Mouse (Mus musculus): ENCODE data around the gene Ccdc107. TPM values are rescaled to one million over a fixed set of nuclear protein-coding genes. Genes with fewer than 3 reads are reported as not detected.

Ccdc107 gene
- polyA plus RNA-seq, 1 experiment from 2014 or later, result 85.8 TPM

- H3K36me3 ChIP-seq (ENCODE audit: control insufficient read depth, insufficient read depth, low read length), result peaks cover 37% of the 10 kb centered on the region
- peaks cover 11 to 29% of the 10 kb centered on the region in 2 experiments for H3K4me1 ChIP-seq (ENCODE audit: control insufficient read depth in 2 of 2, insufficient read depth in 2 of 2, low read length in 2 of 2)
- no peak overlapping the region for H3K9ac ChIP-seq (ENCODE audit: low read length)
- no peak for ATAC-seq (ENCODE audit: insufficient number of reproducible peaks, insufficient read depth, low FRiP score, low read depth)
- WGBS, result 78% methylated on average over 4 of the region's 4 CpGs
- no peak overlapping the region for H3K4me2 ChIP-seq (ENCODE audit: low read length)
- H3K27ac ChIP-seq (replicated peaks in 1 of 2; ENCODE audit: control insufficient read depth in 1 of 2, insufficient read depth in 1 of 2, low read depth in 2 of 2, low read length in 2 of 2), result no peak overlapping the region
- H3K9me3 ChIP-seq (ENCODE audit: control insufficient read depth, low read length), result no peaks in the 10 kb centered on the region
- H3K4me3 ChIP-seq (ENCODE audit: control insufficient read depth in 1 of 2, insufficient read depth in 1 of 2, low read depth in 1 of 2, low read length in 2 of 2), result no peak overlapping the region
- H3K27me3 ChIP-seq (ENCODE audit: control insufficient read depth, insufficient read depth, low read length), result no peaks in the 10 kb centered on the region
Observed at GRCm38 (mm10) chr4:43513300-43513699, 20.6 kb downstream of the Ccdc107 start.

DNA sequence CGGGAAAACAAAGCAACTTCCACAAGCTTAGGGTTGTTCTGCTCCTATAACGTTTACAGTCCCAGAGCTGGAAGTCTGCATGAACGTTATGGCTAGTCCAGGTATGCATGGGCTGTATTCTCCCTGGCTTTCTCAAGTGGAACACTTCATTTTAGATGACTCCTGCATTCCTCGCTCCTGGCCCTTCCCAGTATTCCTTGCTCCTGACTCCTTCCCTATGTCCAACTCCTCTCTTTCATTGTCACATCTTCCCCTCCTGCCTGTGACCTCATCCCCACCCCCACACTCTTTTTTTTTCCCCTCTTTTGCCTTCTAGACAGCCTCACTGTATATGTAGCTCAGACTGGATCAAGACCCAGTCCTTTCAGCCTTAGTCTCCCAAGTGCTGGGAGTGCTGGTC is 21.1 kb downstream of the Ccdc107 start:
- Histone ChIP-seq H3K36me3 (ENCODE audit: control insufficient read depth, insufficient read depth, low read length) (peaks cover 42% of the 10 kb centered on the region), H3K4me2 (ENCODE audit: low read length) (no peak overlapping the region), H3K27ac (replicated peaks in 1 of 2; ENCODE audit: control insufficient read depth in 1 of 2, insufficient read depth in 1 of 2, low read depth in 2 of 2, low read length in 2 of 2) (no peak overlapping the region), H3K9ac (ENCODE audit: low read length) (no peak overlapping the region), H3K4me3 (ENCODE audit: control insufficient read depth in 1 of 2, insufficient read depth in 1 of 2, low read depth in 1 of 2, low read length in 2 of 2) (no peak overlapping the region), H3K27me3 (ENCODE audit: control insufficient read depth, insufficient read depth, low read length) (no peaks in the 10 kb centered on the region), H3K9me3 (ENCODE audit: control insufficient read depth, low read length) (no peaks in the 10 kb centered on the region), H3K4me1 (ENCODE audit: control insufficient read depth in 2 of 2, insufficient read depth in 2 of 2, low read length in 2 of 2) (peaks cover 9 to 28% of the 10 kb centered on the region in 2 experiments)
- ATAC-seq (ENCODE audit: insufficient number of reproducible peaks, insufficient read depth, low FRiP score, low read depth), result no peak
- WGBS, result 39% methylated on average over 4 of the region's 4 CpGs

DNA sequence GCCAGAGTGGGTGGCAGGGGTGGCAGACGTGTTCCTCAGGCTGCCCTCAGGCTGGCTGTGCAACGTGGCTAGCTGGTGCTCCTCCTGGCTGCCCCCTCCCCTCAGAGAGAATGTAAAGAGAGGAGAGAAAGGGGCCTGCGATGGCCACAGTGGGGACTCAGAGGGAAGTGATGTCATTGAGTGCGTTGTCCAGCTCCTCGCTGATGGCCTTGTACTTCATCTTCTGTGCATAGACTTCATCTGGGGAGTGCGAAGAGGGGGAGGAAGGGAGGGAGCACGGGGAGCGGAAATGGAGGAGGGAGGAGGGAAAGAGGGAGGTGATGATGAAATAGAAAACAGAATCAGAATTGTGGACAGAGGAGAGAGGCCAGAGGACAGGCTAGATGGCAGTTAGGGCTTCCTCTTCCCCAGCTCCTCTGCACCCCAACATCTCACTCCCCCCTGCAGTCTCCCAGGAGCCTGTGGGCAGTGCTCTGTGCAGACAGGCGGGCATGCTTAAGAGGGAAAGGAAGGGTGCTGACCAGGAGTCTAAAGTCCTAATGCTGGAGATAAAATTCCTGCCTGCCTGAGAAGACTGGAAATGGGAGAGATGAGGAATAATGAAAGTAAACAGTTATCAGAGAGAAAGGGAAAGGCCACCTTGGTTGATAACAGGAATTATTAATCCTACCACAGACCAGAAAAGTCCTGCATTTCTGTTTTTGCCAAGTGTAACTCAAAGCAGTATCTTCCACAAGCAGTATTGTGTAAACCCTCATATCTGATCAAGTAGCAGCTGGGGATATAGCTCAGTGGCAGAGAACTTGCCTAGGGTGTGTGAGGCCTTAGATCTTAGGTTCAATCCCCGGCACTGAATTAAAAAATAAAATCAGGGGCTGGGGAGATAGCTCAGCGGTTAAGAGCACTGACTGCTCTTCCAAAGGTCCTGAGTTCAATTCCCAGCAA is 23.3 kb downstream of the Ccdc107 start:
- no peaks in the 10 kb centered on the region for H3K27me3 ChIP-seq (ENCODE audit: control insufficient read depth, insufficient read depth, low read length)
- 62% methylated on average over 11 of the region's 11 CpGs for WGBS
- peak overlapping the region; percentile 2; the same call in 1 of the 2 replicates for H3K9ac ChIP-seq (ENCODE audit: low read length)
- H3K4me2 ChIP-seq (ENCODE audit: low read length), result no peak overlapping the region
- no peak for ATAC-seq (ENCODE audit: insufficient number of reproducible peaks, insufficient read depth, low FRiP score, low read depth)
- H3K36me3 ChIP-seq (ENCODE audit: control insufficient read depth, insufficient read depth, low read length), result peaks cover 52% of the 10 kb centered on the region
- H3K4me1 ChIP-seq (ENCODE audit: control insufficient read depth in 2 of 2, insufficient read depth in 2 of 2, low read length in 2 of 2), result peaks cover 14 to 46% of the 10 kb centered on the region in 2 experiments
- no peak overlapping the region for H3K4me3 ChIP-seq (ENCODE audit: control insufficient read depth in 1 of 2, insufficient read depth in 1 of 2, low read depth in 1 of 2, low read length in 2 of 2)
- H3K27ac ChIP-seq (replicated peaks in 1 of 2; ENCODE audit: control insufficient read depth in 1 of 2, insufficient read depth in 1 of 2, low read depth in 2 of 2, low read length in 2 of 2), result no peak overlapping the region
- H3K9me3 ChIP-seq (ENCODE audit: control insufficient read depth, low read length), result no peaks in the 10 kb centered on the region

DNA sequence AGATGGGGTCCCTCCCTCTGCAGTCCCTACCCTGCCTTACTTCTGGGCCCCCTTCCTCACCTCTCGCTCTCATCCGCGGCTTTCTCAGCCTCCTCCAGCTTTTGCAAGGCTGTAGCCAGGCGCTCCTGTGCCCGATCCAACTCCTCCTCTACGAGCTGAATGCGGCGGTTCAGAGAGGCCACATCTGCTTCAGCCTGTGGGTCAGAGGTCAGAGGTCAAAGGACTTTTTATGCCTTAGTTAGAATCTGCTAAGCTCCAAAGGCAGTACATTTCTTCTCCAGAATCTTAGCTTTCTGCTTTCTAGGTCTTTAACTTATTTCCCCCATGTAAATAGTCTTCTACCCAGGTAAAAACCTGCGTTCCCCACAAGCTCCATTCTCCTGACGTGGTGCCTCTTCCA is 26.9 kb downstream of the Ccdc107 start:
- H3K9ac ChIP-seq (ENCODE audit: low read length), result no peak overlapping the region; the same call in 1 of the 2 replicates
- H3K27ac ChIP-seq (replicated peaks in 1 of 2; ENCODE audit: control insufficient read depth in 1 of 2, insufficient read depth in 1 of 2, low read depth in 2 of 2, low read length in 2 of 2), result no peak overlapping the region
- H3K4me1 ChIP-seq (ENCODE audit: control insufficient read depth in 2 of 2, insufficient read depth in 2 of 2, low read length in 2 of 2), result peaks cover 26 to 58% of the 10 kb centered on the region in 2 experiments
- H3K27me3 ChIP-seq (ENCODE audit: control insufficient read depth, insufficient read depth, low read length), result no peaks in the 10 kb centered on the region
- peak overlapping the region; percentile 9 to 20; a peak in 2 of 4 replicates for H3K4me3 ChIP-seq (ENCODE audit: control insufficient read depth in 1 of 2, insufficient read depth in 1 of 2, low read depth in 1 of 2, low read length in 2 of 2)
- WGBS, result 39% methylated on average over 10 of the region's 10 CpGs
- peak overlapping the region; percentile 94 for H3K4me2 ChIP-seq (ENCODE audit: low read length)
- no peak for ATAC-seq (ENCODE audit: insufficient number of reproducible peaks, insufficient read depth, low FRiP score, low read depth)
- H3K9me3 ChIP-seq (ENCODE audit: control insufficient read depth, low read length), result no peaks in the 10 kb centered on the region
- peaks cover 49% of the 10 kb centered on the region for H3K36me3 ChIP-seq (ENCODE audit: control insufficient read depth, insufficient read depth, low read length)

GRCm38 (mm10) chr4:43519956-43520355 is 27.3 kb downstream of the Ccdc107 start:
- Histone ChIP-seq H3K4me2 (ENCODE audit: low read length) (peak overlapping the region; percentile 94), H3K4me3 (ENCODE audit: control insufficient read depth in 1 of 2, insufficient read depth in 1 of 2, low read depth in 1 of 2, low read length in 2 of 2) (peak overlapping the region; percentile 9 to 20; a peak in 2 of 4 replicates), H3K9me3 (ENCODE audit: control insufficient read depth, low read length) (no peaks in the 10 kb centered on the region), H3K27me3 (ENCODE audit: control insufficient read depth, insufficient read depth, low read length) (no peaks in the 10 kb centered on the region), H3K27ac (replicated peaks in 1 of 2; ENCODE audit: control insufficient read depth in 1 of 2, insufficient read depth in 1 of 2, low read depth in 2 of 2, low read length in 2 of 2) (peak overlapping the region; percentile 6 to 55; a peak in 2 of 4 replicates), H3K4me1 (ENCODE audit: control insufficient read depth in 2 of 2, insufficient read depth in 2 of 2, low read length in 2 of 2) (peaks cover 24 to 55% of the 10 kb centered on the region in 2 experiments), H3K36me3 (ENCODE audit: control insufficient read depth, insufficient read depth, low read length) (peaks cover 47% of the 10 kb centered on the region), H3K9ac (ENCODE audit: low read length) (peak overlapping the region; percentile 87)
- WGBS, result 19% methylated on average over 6 of the region's 6 CpGs
- 0 out of 2 replicates have a peak, but pooled peaks have one; percentile 37 for ATAC-seq (ENCODE audit: insufficient number of reproducible peaks, insufficient read depth, low FRiP score, low read depth)

- H3K9me3 ChIP-seq (ENCODE audit: control insufficient read depth, low read length), result 0 out of 2 replicates have a peak, but pooled peaks cover 2% of the 10 kb centered on the region
- no peak overlapping the region for H3K4me2 ChIP-seq (ENCODE audit: low read length)
- H3K9ac ChIP-seq (ENCODE audit: low read length), result no peak overlapping the region
- peaks cover 8 to 24% of the 10 kb centered on the region in 2 experiments for H3K4me1 ChIP-seq (ENCODE audit: control insufficient read depth in 2 of 2, insufficient read depth in 2 of 2, low read length in 2 of 2)
- H3K36me3 ChIP-seq (ENCODE audit: control insufficient read depth, insufficient read depth, low read length), result peaks cover 22% of the 10 kb centered on the region
- H3K27ac ChIP-seq (replicated peaks in 1 of 2; ENCODE audit: control insufficient read depth in 1 of 2, insufficient read depth in 1 of 2, low read depth in 2 of 2, low read length in 2 of 2), result no peak overlapping the region
- no peak for ATAC-seq (ENCODE audit: insufficient number of reproducible peaks, insufficient read depth, low FRiP score, low read depth)
- 60% methylated on average over 5 of the region's 5 CpGs for WGBS
- no peaks in the 10 kb centered on the region for H3K27me3 ChIP-seq (ENCODE audit: control insufficient read depth, insufficient read depth, low read length)
- no peak overlapping the region for H3K4me3 ChIP-seq (ENCODE audit: control insufficient read depth in 1 of 2, insufficient read depth in 1 of 2, low read depth in 1 of 2, low read length in 2 of 2)
Observed at GRCm38 (mm10) chr4:43527880-43528279, 35.2 kb downstream of the Ccdc107 start.

DNA sequence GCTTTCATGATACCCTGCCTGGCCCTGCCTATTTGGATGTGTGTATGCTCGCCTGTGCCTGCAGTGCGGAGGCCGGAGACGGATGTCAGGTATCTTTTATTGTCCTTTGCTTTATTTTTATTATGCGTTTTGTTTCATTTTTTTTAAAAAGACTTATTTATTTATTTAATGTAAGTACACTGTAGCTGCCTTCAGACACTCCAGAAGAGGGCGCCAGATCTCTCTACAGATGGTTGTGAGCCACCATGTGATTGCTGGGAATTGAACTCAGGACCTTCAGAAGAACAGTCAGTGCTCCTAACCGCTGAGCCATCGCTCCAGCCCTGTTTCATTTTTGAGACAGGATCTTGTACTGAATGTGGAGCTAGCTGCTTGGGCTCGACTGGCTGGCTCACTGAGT is 35.8 kb downstream of the Ccdc107 start:
- no peak overlapping the region for H3K9ac ChIP-seq (ENCODE audit: low read length)
- no peak for ATAC-seq (ENCODE audit: insufficient number of reproducible peaks, insufficient read depth, low FRiP score, low read depth)
- H3K27me3 ChIP-seq (ENCODE audit: control insufficient read depth, insufficient read depth, low read length), result no peaks in the 10 kb centered on the region
- no peak overlapping the region for H3K4me3 ChIP-seq (ENCODE audit: control insufficient read depth in 1 of 2, insufficient read depth in 1 of 2, low read depth in 1 of 2, low read length in 2 of 2)
- H3K27ac ChIP-seq (replicated peaks in 1 of 2; ENCODE audit: control insufficient read depth in 1 of 2, insufficient read depth in 1 of 2, low read depth in 2 of 2, low read length in 2 of 2), result no peak overlapping the region
- H3K9me3 ChIP-seq (ENCODE audit: control insufficient read depth, low read length), result 0 out of 2 replicates have a peak, but pooled peaks cover 2% of the 10 kb centered on the region
- H3K36me3 ChIP-seq (ENCODE audit: control insufficient read depth, insufficient read depth, low read length), result peaks cover 28% of the 10 kb centered on the region
- WGBS, result 79% methylated on average over 9 of the region's 9 CpGs
- H3K4me1 ChIP-seq (ENCODE audit: control insufficient read depth in 2 of 2, insufficient read depth in 2 of 2, low read length in 2 of 2), result peaks cover 8 to 24% of the 10 kb centered on the region in 2 experiments
- H3K4me2 ChIP-seq (ENCODE audit: low read length), result no peak overlapping the region

Data from heart, embryonic 14.5 days (tissue).